Mouse (Mus musculus): ENCODE measurements around the gene Sf3b1. TPM values are rescaled to one million over a fixed set of nuclear protein-coding genes. Genes with fewer than 3 reads are reported as not detected.
"Not testable (repeated sequence)": the region's sequence is repeated elsewhere in the genome, so short reads cannot be mapped to it uniquely, and the experiment has no call there.

Sf3b1 gene
- total RNA-seq, 4 experiments from 2014 or later: 64.1 to 82.3 (median 73.5) TPM

- peak; percentile 55 for DNase-seq (ENCODE audit: low spot score)
These were observed 1.4 kb upstream of the Sf3b1 start for GRCm38 (mm10) chr1:55028512-55029249.

GRCm38 (mm10) chr1:55027966-55028365, 685 bp upstream of the Sf3b1 start:
- no peak for DNase-seq (ENCODE audit: low spot score)

- DNase-seq (ENCODE audit: low spot score): no peak
These were observed 633 bp downstream of the Sf3b1 start for GRCm38 (mm10) chr1:55026444-55027252.

- DNase-seq (ENCODE audit: low spot score): peak; percentile 36
These were observed 1.4 kb downstream of the Sf3b1 start for GRCm38 (mm10) chr1:55025656-55026430.

- no peak for DNase-seq (ENCODE audit: low spot score)
These were observed 5.4 kb downstream of the Sf3b1 start for GRCm38 (mm10) chr1:55021907-55022306.

GRCm38 (mm10) chr1:55012513-55012912, 14.8 kb downstream of the Sf3b1 start:
- no peak for DNase-seq (ENCODE audit: low spot score)

- not testable (repeated sequence) for DNase-seq (ENCODE audit: low spot score)
These were observed 19.0 kb downstream of the Sf3b1 start for GRCm38 (mm10) chr1:55008313-55008712.

- DNase-seq (ENCODE audit: low spot score): no peak
These were observed 33.7 kb downstream of the Sf3b1 start for GRCm38 (mm10) chr1:54993581-54993980.

- no peak for DNase-seq (ENCODE audit: low spot score)
These were observed 41.0 kb downstream of the Sf3b1 start for GRCm38 (mm10) chr1:54986248-54986647.

- DNase-seq (ENCODE audit: low spot score): no peak
These were observed 41.5 kb downstream of the Sf3b1 start for GRCm38 (mm10) chr1:54985831-54986230.

GRCm38 (mm10) chr1:54984154-54984553, 43.1 kb downstream of the Sf3b1 start:
- DNase-seq (ENCODE audit: low spot score): no peak

GRCm38 (mm10) chr1:54983339-54983738, 43.9 kb downstream of the Sf3b1 start:
- peak; percentile 26 for DNase-seq (ENCODE audit: low spot score)

- no peak for DNase-seq (ENCODE audit: low spot score)
These were observed 44.6 kb downstream of the Sf3b1 start for GRCm38 (mm10) chr1:54982636-54983035.

- peak; percentile 37 for DNase-seq (ENCODE audit: low spot score)
These were observed 47.9 kb downstream of the Sf3b1 start for GRCm38 (mm10) chr1:54979226-54979984.

- no peak for DNase-seq (ENCODE audit: low spot score)
These were observed 55.4 kb downstream of the Sf3b1 start for GRCm38 (mm10) chr1:54971687-54972404.

GRCm38 (mm10) chr1:54966858-54967257, 60.4 kb downstream of the Sf3b1 start:
- DNase-seq (ENCODE audit: low spot score): no peak

GRCm38 (mm10) chr1:54965159-54965995, 61.9 kb downstream of the Sf3b1 start:
- DNase-seq (ENCODE audit: low spot score): no peak

- DNase-seq (ENCODE audit: low spot score): no peak
These were observed 65.6 kb downstream of the Sf3b1 start for GRCm38 (mm10) chr1:54961724-54962123.

- no peak for DNase-seq (ENCODE audit: low spot score)
These were observed 66.6 kb downstream of the Sf3b1 start for GRCm38 (mm10) chr1:54960613-54961165.
